Mouse (Mus musculus) activated CD4-positive, CD25-positive, alpha-beta regulatory T cell, adult 4 months (primary cell): ENCODE data around the gene Ubash3a. TPM values are rescaled to one million over a fixed set of nuclear protein-coding genes. Genes with fewer than 3 reads are reported as not detected.

Experiments used
- ATAC-seq: one replicate; pipeline ENCODE4 v1.8.0; 2017
- polyA plus RNA-seq, 2 experiments: library from polyadenylated mRNA; unstranded; fragments of 100-300 nt; shearing (Covaris generic); gene quantifications; one replicate each; pipeline ENCODE4 v1.2.1; 2017

Gene Ubash3a
- 100 to 1,000 TPM; 235 to 244 TPM for polyA plus RNA-seq

GRCm38 (mm10) chr17:31207771-31208334 is at the start of gene Ubash3a:
Ubash3a (plus strand) TSS chr17:31207873.
- peak; percentile 63 for ATAC-seq

- ATAC-seq: no peak
Observed at GRCm38 (mm10) chr17:31157921-31158320, 49.8 kb upstream of the Ubash3a start.

GRCm38 (mm10) chr17:31160291-31160690 is 47.4 kb upstream of the Ubash3a start:
- ATAC-seq: no peak

- ATAC-seq: no peak
Observed at GRCm38 (mm10) chr17:31162607-31163006, 45.1 kb upstream of the Ubash3a start.

GRCm38 (mm10) chr17:31163821-31164220 is 43.9 kb upstream of the Ubash3a start:
- ATAC-seq: no peak

- no peak for ATAC-seq
Observed at GRCm38 (mm10) chr17:31165127-31165526, 42.5 kb upstream of the Ubash3a start, which contains the start of gene Tff1. Tff1 (minus strand) TSS chr17:31165277.

- ATAC-seq: no peak
Observed at GRCm38 (mm10) chr17:31169796-31170195, 37.9 kb upstream of the Ubash3a start.

- ATAC-seq: peak; percentile 81
Observed at GRCm38 (mm10) chr17:31176321-31176720, 31.4 kb upstream of the Ubash3a start.

- no peak for ATAC-seq
Observed at GRCm38 (mm10) chr17:31181490-31181889, 26.2 kb upstream of the Ubash3a start.

- no peak for ATAC-seq
Observed at GRCm38 (mm10) chr17:31183180-31183974, 24.3 kb upstream of the Ubash3a start.

GRCm38 (mm10) chr17:31184269-31184990 is 23.2 kb upstream of the Ubash3a start:
- ATAC-seq: peak; percentile 88

GRCm38 (mm10) chr17:31187370-31187769 is 20.3 kb upstream of the Ubash3a start:
- peak; percentile 46 for ATAC-seq

GRCm38 (mm10) chr17:31191825-31192224 is 15.8 kb upstream of the Ubash3a start:
- ATAC-seq: no peak

- ATAC-seq: no peak
Observed at GRCm38 (mm10) chr17:31192663-31193062, 15.0 kb upstream of the Ubash3a start.

GRCm38 (mm10) chr17:31193360-31193759 is 14.3 kb upstream of the Ubash3a start:
- no peak for ATAC-seq

GRCm38 (mm10) chr17:31195207-31195606 is 12.5 kb upstream of the Ubash3a start:
- no peak for ATAC-seq

- ATAC-seq: no peak
Observed at GRCm38 (mm10) chr17:31196283-31196682, 11.4 kb upstream of the Ubash3a start.

- no peak for ATAC-seq
Observed at GRCm38 (mm10) chr17:31198877-31199276, 8.8 kb upstream of the Ubash3a start, which contains the start of gene Tmprss3. Tmprss3 (minus strand) TSS chr17:31198977.

GRCm38 (mm10) chr17:31208654-31209053 is 981 bp downstream of the Ubash3a start:
- ATAC-seq: no peak

- no peak for ATAC-seq
Observed at GRCm38 (mm10) chr17:31209376-31209930, 1.8 kb downstream of the Ubash3a start.

- peak; percentile 24 for ATAC-seq
Observed at GRCm38 (mm10) chr17:31210299-31210698, 2.6 kb downstream of the Ubash3a start.

GRCm38 (mm10) chr17:31211881-31212280 is 4.2 kb downstream of the Ubash3a start:
- ATAC-seq: no peak
